Comparison of ENCODE assay signal across 9 mouse cellular contexts in genomic region chr13:33956571-33957421, GRCm38 (mm10). TPM values are rescaled to one million over a fixed set of nuclear protein-coding genes. Genes with fewer than 3 reads are reported as not detected.
A peak's percentile ranks its signal among the peaks of the same experiment; 100 is the strongest.
DNase-seq lines count a peak whose midpoint lies in the region; ATAC-seq and TF ChIP-seq lines count a peak whose summit lies in the region.
"Had no signal": no experiment of that assay in that cellular context is flagged by ENCODE, and none has a peak within 500 bp of the region (broad histone marks: within the 10 kb centered on the region; RNA-seq: fewer than 3 reads in every experiment).

No protein-coding gene starts in this region.

- H3K9ac ChIP-seq in kidney, embryonic 14.5 days (ENCODE audit: low read depth, low read length): no peak overlapping the region
- no peak overlapping the region for H3K9ac ChIP-seq in CH12.LX (ENCODE audit: insufficient read depth, low read depth)
- no peak overlapping the region for H3K9ac ChIP-seq in forebrain, embryonic 16.5 days (replicated peaks; ENCODE audit: low read depth, low read length)
- no peak overlapping the region for H3K9ac ChIP-seq in lung, postnatal 0 days (replicated peaks; ENCODE audit: low read depth)
- H3K9ac ChIP-seq in stomach, postnatal 0 days (ENCODE audit: low read length): no peak overlapping the region
- H3K9ac ChIP-seq: embryonic facial prominence, embryonic 15.5 days had no signal

- in situ Hi-C loops in CH12.LX (cut with MboI; ENCODE audit: low pct_ligation_motif_present, low pct_unique_long_range_greater_than_20kb, low sequenced_read_pairs): loop anchor here (10.0 kb wide), 1 partner anchor 198 kb away; no protein-coding TSS in a partner anchor

- TF ChIP-seq POLR2A in CH12.LX (IDR thresholded peaks at IDR 0.05; ENCODE audit: low read depth, low read length): no peak

- H3K36me3 ChIP-seq in kidney, embryonic 14.5 days (ENCODE audit: control insufficient read depth, insufficient read depth, low read length): no peaks in the 10 kb centered on the region
- H3K36me3 ChIP-seq in CH12.LX (replicated peaks in 1 of 2; ENCODE audit: control insufficient read depth in 1 of 2, insufficient read depth in 1 of 2, low read length in 1 of 2): no peaks in the 10 kb centered on the region
- H3K36me3 ChIP-seq in forebrain, embryonic 16.5 days (ENCODE audit: control insufficient read depth, insufficient read depth): no peaks in the 10 kb centered on the region
- H3K36me3 ChIP-seq in lung, postnatal 0 days (ENCODE audit: insufficient read depth, low read length): no peaks in the 10 kb centered on the region
- H3K36me3 ChIP-seq in stomach, postnatal 0 days (ENCODE audit: control insufficient read depth, insufficient read depth, low read length): no peaks in the 10 kb centered on the region
- H3K36me3 ChIP-seq: embryonic facial prominence, embryonic 15.5 days had no signal

- dilution Hi-C loops in CH12.LX (cut with MboI; ENCODE audit: extremely low pct_ligation_motif_present, extremely low pct_unique_long_range_greater_than_20kb, low sequenced_read_pairs): no loop called here

- TF ChIP-seq RAD21 in CH12.LX (IDR thresholded peaks at IDR 0.05; ENCODE audit: low read depth, low read length): peak; percentile 90

- H3K4me2 ChIP-seq in kidney, embryonic 14.5 days (replicated peaks; ENCODE audit: low read depth, low read length): no peak overlapping the region
- no peak overlapping the region for H3K4me2 ChIP-seq in CH12.LX (ENCODE audit: insufficient read depth, low read depth, poor library complexity, severe bottlenecking)
- H3K4me2 ChIP-seq in forebrain, embryonic 16.5 days (ENCODE audit: low read length): no peak overlapping the region
- H3K4me2 ChIP-seq in lung, postnatal 0 days (replicated peaks; ENCODE audit: low read depth, low read length): no peak overlapping the region
- H3K4me2 ChIP-seq in stomach, postnatal 0 days (replicated peaks; ENCODE audit: low read depth): no peak overlapping the region
- H3K4me2 ChIP-seq: embryonic facial prominence, embryonic 15.5 days had no signal

- H3K27me3 ChIP-seq in kidney, embryonic 14.5 days (ENCODE audit: control insufficient read depth, insufficient read depth, low read length): no peaks in the 10 kb centered on the region
- no peaks in the 10 kb centered on the region for H3K27me3 ChIP-seq in CH12.LX (replicated peaks)
- H3K27me3 ChIP-seq in forebrain, embryonic 16.5 days (replicated peaks; ENCODE audit: control insufficient read depth, insufficient read depth, low read length): no peaks in the 10 kb centered on the region
- H3K27me3 ChIP-seq in lung, postnatal 0 days (replicated peaks; ENCODE audit: insufficient read depth, low read length): no peaks in the 10 kb centered on the region
- no peaks in the 10 kb centered on the region for H3K27me3 ChIP-seq in stomach, postnatal 0 days (ENCODE audit: control insufficient read depth, insufficient read depth, low read length)
- H3K27me3 ChIP-seq: embryonic facial prominence, embryonic 15.5 days had no signal

- TF ChIP-seq CTCF in CH12.LX (conservative IDR thresholded peaks at IDR 0.05 in 1 of 2, IDR thresholded peaks at IDR 0.05 in 1 of 2; ENCODE audit: low read depth in 2 of 2, low read length in 2 of 2): peak; percentile 65 to 88
- peak; percentile 84 for TF ChIP-seq CTCF in lung, postnatal 0 days (IDR thresholded peaks at IDR 0.05)
- peak; percentile 86 for TF ChIP-seq CTCF in stomach, postnatal 0 days (IDR thresholded peaks at IDR 0.05; ENCODE audit: low read depth)

- WGBS in kidney, embryonic 14.5 days: 45% methylated on average over 6 of the region's 6 CpGs
- 39% methylated on average over 6 of the region's 6 CpGs for WGBS in forebrain, embryonic 16.5 days
- WGBS in lung, postnatal 0 days: 36% methylated on average over 6 of the region's 6 CpGs
- WGBS in stomach, postnatal 0 days: 36% methylated on average over 6 of the region's 6 CpGs

- no peaks in the 10 kb centered on the region for H3K79me2 ChIP-seq in CH12.LX (replicated peaks; ENCODE audit: control insufficient read depth, extremely low read depth, insufficient read depth, poor library complexity, severe bottlenecking)

- ATAC-seq in kidney, embryonic 14.5 days (ENCODE audit: low FRiP score, low TSS enrichment): peak; percentile 52; the same call in 1 of the 2 replicates
- ATAC-seq in forebrain, embryonic 16.5 days: peak; percentile 36; the same call in 1 of the 2 replicates
- peak; percentile 44; the same call in 1 of the 2 replicates for ATAC-seq in lung, postnatal 0 days
- 0 out of 2 replicates have a peak, but pooled peaks have one; percentile 67 for ATAC-seq in stomach, postnatal 0 days (ENCODE audit: low FRiP score, low TSS enrichment)

- no peaks in the 10 kb centered on the region for H3K4me1 ChIP-seq in kidney, embryonic 14.5 days (ENCODE audit: control insufficient read depth, insufficient read depth, low read length)
- no peaks in the 10 kb centered on the region for H3K4me1 ChIP-seq in CH12.LX (ENCODE audit: control insufficient read depth in 1 of 2, insufficient read depth in 2 of 2)
- H3K4me1 ChIP-seq in forebrain, embryonic 16.5 days (replicated peaks; ENCODE audit: control insufficient read depth, insufficient read depth, low read length): no peaks in the 10 kb centered on the region
- no peaks in the 10 kb centered on the region for H3K4me1 ChIP-seq in lung, postnatal 0 days (ENCODE audit: insufficient read depth, low read depth, low read length)
- H3K4me1 ChIP-seq in stomach, postnatal 0 days (replicated peaks; ENCODE audit: control insufficient read depth, insufficient read depth): no peaks in the 10 kb centered on the region
- H3K4me1 ChIP-seq: embryonic facial prominence, embryonic 15.5 days had no signal

- H3K4me3 ChIP-seq in kidney, embryonic 14.5 days (ENCODE audit: low read length): no peak overlapping the region
- no peak overlapping the region for H3K4me3 ChIP-seq in CH12.LX (replicated peaks in 1 of 3; ENCODE audit: low read depth in 2 of 3, low read length in 2 of 3, poor library complexity in 1 of 3)
- no peak overlapping the region for H3K4me3 ChIP-seq in forebrain, embryonic 16.5 days (replicated peaks; ENCODE audit: low read length)
- no peak overlapping the region for H3K4me3 ChIP-seq in lung, postnatal 0 days (ENCODE audit: low read depth, low read length)
- H3K4me3 ChIP-seq in stomach, postnatal 0 days (ENCODE audit: low read depth, low read length): no peak overlapping the region
- H3K4me3 ChIP-seq: embryonic facial prominence, embryonic 15.5 days had no signal

- DNase-seq in kidney, postnatal 4 days: no peak
- DNase-seq in CH12.LX (ENCODE audit: extremely low read depth) (peak; percentile 47), R1 (ENCODE audit: low read depth, low spot score) (peak; percentile 47)
- DNase-seq in lung, postnatal 0 days (ENCODE audit: low spot score): peak; percentile 81
- DNase-seq in stomach, postnatal 0 days (ENCODE audit: low spot score): no peak
- DNase-seq in urinary bladder, adult 2 months (ENCODE audit: low spot score): no peak

- no peak overlapping the region for H3K27ac ChIP-seq in kidney, embryonic 14.5 days (ENCODE audit: low read depth, low read length)
- no peak overlapping the region for H3K27ac ChIP-seq in CH12.LX (ENCODE audit: insufficient read depth, low read depth)
- H3K27ac ChIP-seq in forebrain, embryonic 16.5 days (ENCODE audit: low read length): no peak overlapping the region
- no peak overlapping the region for H3K27ac ChIP-seq in lung, postnatal 0 days (ENCODE audit: low read length)
- no peak overlapping the region for H3K27ac ChIP-seq in stomach, postnatal 0 days (replicated peaks)
- H3K27ac ChIP-seq: embryonic facial prominence, embryonic 15.5 days had no signal

- H3K9me3 ChIP-seq in kidney, embryonic 14.5 days (ENCODE audit: control insufficient read depth, low read length): no peaks in the 10 kb centered on the region
- no peaks in the 10 kb centered on the region for H3K9me3 ChIP-seq in CH12.LX (replicated peaks; ENCODE audit: low read length)
- H3K9me3 ChIP-seq in forebrain, embryonic 16.5 days (ENCODE audit: control insufficient read depth, low read length): no peaks in the 10 kb centered on the region
- H3K9me3 ChIP-seq in lung, postnatal 0 days (ENCODE audit: low read length): no peaks in the 10 kb centered on the region
- H3K9me3 ChIP-seq in stomach, postnatal 0 days (ENCODE audit: control insufficient read depth, low read length): no peaks in the 10 kb centered on the region
- H3K9me3 ChIP-seq: embryonic facial prominence, embryonic 15.5 days had no signal

- TF ChIP-seq EP300 in CH12.LX (IDR thresholded peaks at IDR 0.05; ENCODE audit: low read length): no peak
- TF ChIP-seq EP300 in lung, postnatal 0 days (IDR thresholded peaks at IDR 0.05): no peak
- TF ChIP-seq EP300 in stomach, postnatal 0 days (optimal IDR thresholded peaks at IDR 0.05): no peak

RNA-seq across cellular contexts. Expression of gene Nqo2, which starts 7.7 kb away (rescaled TPM):
- 26.2 and 29.6 TPM in 2 replicates for polyA plus RNA-seq in kidney, embryonic 14.5 days (2014; fragmentation: Nextera tagmentation; extraction: Ambion mirVana)
- 4.3 and 4.8 TPM in 2 replicates for total RNA-seq in CH12.LX (2012; rRNA removed)
- total RNA-seq in CH12.LX (2014; rRNA removed): 10.6 and 11.2 TPM in 2 replicates
- 10.7 and 13.9 TPM in 2 replicates for polyA plus RNA-seq in CH12.LX (2012; ENCODE audit: insufficient read length, low read depth)
- 6.7 and 7.0 TPM in 2 replicates for polyA plus RNA-seq in forebrain, embryonic 16.5 days (2015; fragmentation: Nextera tagmentation; extraction: Ambion mirVana)
- polyA plus RNA-seq in lung, postnatal 0 days (2015; fragmentation: Nextera tagmentation; extraction: Ambion mirVana): 18.4 and 21.0 TPM in 2 replicates
- polyA plus RNA-seq in stomach, postnatal 0 days (2015; fragmentation: Nextera tagmentation; extraction: Ambion mirVana): 13.9 and 14.1 TPM in 2 replicates
- polyA plus RNA-seq in urinary bladder, adult 2 months (2012; rRNA removed): 19.5 and 21.3 TPM in 2 replicates

RNA-seq across cellular contexts. Expression of gene Ripk1, which starts 45.4 kb away (rescaled TPM):
- 9.7 and 20.6 TPM in 2 replicates for polyA plus RNA-seq in kidney, embryonic 14.5 days (2014; fragmentation: Nextera tagmentation; extraction: Ambion mirVana)
- 13.1 and 15.0 TPM in 2 replicates for total RNA-seq in CH12.LX (2012; rRNA removed)
- total RNA-seq in CH12.LX (2014; rRNA removed): 16.6 and 17.1 TPM in 2 replicates
- 17.9 and 18.6 TPM in 2 replicates for polyA plus RNA-seq in CH12.LX (2012; ENCODE audit: insufficient read length, low read depth)
- 5.9 and 7.3 TPM in 2 replicates for polyA plus RNA-seq in forebrain, embryonic 16.5 days (2015; fragmentation: Nextera tagmentation; extraction: Ambion mirVana)
- 17.7 and 21.2 TPM in 2 replicates for polyA plus RNA-seq in lung, postnatal 0 days (2015; fragmentation: Nextera tagmentation; extraction: Ambion mirVana)
- 13.2 and 13.5 TPM in 2 replicates for polyA plus RNA-seq in stomach, postnatal 0 days (2015; fragmentation: Nextera tagmentation; extraction: Ambion mirVana)
- 8.9 and 15.2 TPM in 2 replicates for polyA plus RNA-seq in urinary bladder, adult 2 months (2012; rRNA removed)

RNA-seq across cellular contexts. Expression of gene Serpinb6a, which starts 45.8 kb away (rescaled TPM):
- 70.9 and 73.3 TPM in 2 replicates for polyA plus RNA-seq in kidney, embryonic 14.5 days (2014; fragmentation: Nextera tagmentation; extraction: Ambion mirVana)
- 19.9 and 22.5 TPM in 2 replicates for total RNA-seq in CH12.LX (2012; rRNA removed)
- total RNA-seq in CH12.LX (2014; rRNA removed): 5.8 and 6.5 TPM in 2 replicates
- polyA plus RNA-seq in CH12.LX (2012; ENCODE audit: insufficient read length, low read depth): 4.4 and 5.4 TPM in 2 replicates
- 36.3 and 37.5 TPM in 2 replicates for polyA plus RNA-seq in forebrain, embryonic 16.5 days (2015; fragmentation: Nextera tagmentation; extraction: Ambion mirVana)
- 94.5 and 94.8 TPM in 2 replicates for polyA plus RNA-seq in lung, postnatal 0 days (2015; fragmentation: Nextera tagmentation; extraction: Ambion mirVana)
- 82.7 and 83.1 TPM in 2 replicates for polyA plus RNA-seq in stomach, postnatal 0 days (2015; fragmentation: Nextera tagmentation; extraction: Ambion mirVana)
- polyA plus RNA-seq in urinary bladder, adult 2 months (2012; rRNA removed): 206 and 225 TPM in 2 replicates

RNA-seq across cellular contexts. Expression of gene Serpinb6c, which starts 51.3 kb away (rescaled TPM):
- polyA plus RNA-seq in kidney, embryonic 14.5 days (2014; fragmentation: Nextera tagmentation; extraction: Ambion mirVana): 0.20 TPM in 1 of 2 replicates, not detected in the other
- total RNA-seq in CH12.LX (2012; rRNA removed) (not detected in 2 replicates), CH12.LX (2014; rRNA removed) (not detected in 2 replicates)
- polyA plus RNA-seq in CH12.LX (2012; ENCODE audit: insufficient read length, low read depth): not detected in 2 replicates
- polyA plus RNA-seq in forebrain, embryonic 16.5 days (2015; fragmentation: Nextera tagmentation; extraction: Ambion mirVana): 0.15 and 0.36 TPM in 2 replicates
- polyA plus RNA-seq in lung, postnatal 0 days (2015; fragmentation: Nextera tagmentation; extraction: Ambion mirVana): not detected in 2 replicates
- polyA plus RNA-seq in stomach, postnatal 0 days (2015; fragmentation: Nextera tagmentation; extraction: Ambion mirVana): 0.15 and 0.21 TPM in 2 replicates
- 0.45 and 0.52 TPM in 2 replicates for polyA plus RNA-seq in urinary bladder, adult 2 months (2012; rRNA removed)

Comparison
In these comparisons a context has a peak if more than half of its experiments do, and no peak if none do; other contexts are left out.
1. DNase-seq: peak in CH12.LX (single experiment), R1 (single experiment) and lung, postnatal 0 days (single experiment); none in kidney, postnatal 4 days (0 of 2), stomach, postnatal 0 days (single experiment) and urinary bladder, adult 2 months (single experiment).
2. Peak in every context shown above with its lines, with median percentiles within 50 percentile points of each other: ATAC-seq and CTCF ChIP-seq.